Mouse (Mus musculus) embryonic fibroblast, embryonic 13.5 days (primary cell): ENCODE measurements around the gene Mcts2. TPM values are rescaled to one million over a fixed set of nuclear protein-coding genes. Genes with fewer than 3 reads are reported as not detected.
A peak's percentile ranks its signal among the peaks of the same experiment; 100 is the strongest.
"Not testable (repeated sequence)": the region's sequence is repeated elsewhere in the genome, so short reads cannot be mapped to it uniquely, and the experiment has no call there.

ENCODE experiments used
- H3K27ac ChIP-seq: 2 replicates; pipeline ENCODE4 v1.5.1; 2012; ENCODE audit warnings: low read length, control low read depth, inconsistent platforms; ENCODE audit not compliant: insufficient read depth
- H3K4me1 ChIP-seq: 2 replicates; pipeline ENCODE4 v1.6.1; 2011; ENCODE audit warnings: low read length; ENCODE audit not compliant: control insufficient read depth, insufficient read depth
- H3K4me3 ChIP-seq: 2 replicates; pipeline ENCODE4 v1.5.1; 2011; ENCODE audit warnings: mild to moderate bottlenecking, control low read depth, low read length; ENCODE audit not compliant: insufficient read depth
- CTCF ChIP-seq: IDR thresholded peaks from 2 replicates; pipeline ENCODE4 v1.5.1; 2011; ENCODE audit warnings: mild to moderate bottlenecking, control low read depth, low read length, moderate library complexity, borderline replicate concordance; ENCODE audit not compliant: insufficient read depth
- POLR2A ChIP-seq: IDR thresholded peaks from 2 replicates; pipeline ENCODE4 v1.6.1; 2011; ENCODE audit warnings: low read depth, mild to moderate bottlenecking, control low read depth, low read length, moderate library complexity
- polyA plus RNA-seq: library from polyadenylated mRNA; stranded (reverse); fragments of >200 nt; gene quantifications from 2 replicates; pipeline ENCODE4 v1.2.4, GENCODE M21; 2011; ENCODE audit warnings: low read depth; ENCODE audit not compliant: missing spikeins, insufficient read length

Mcts2 gene
- 19.4 and 24.5 TPM in 2 replicates for polyA plus RNA-seq

GRCm38 (mm10) chr2:152686806-152687267, at the start of gene Mcts2:
TSS of gene Mcts2 (plus strand) at chr2:152687035.
- H3K4me3 ChIP-seq = peak within 1 kb of the TSS; percentile 43
- H3K4me1 ChIP-seq = peaks cover 14% of the 10 kb centered on the region; the same call in 1 of the 2 replicates
- TF ChIP-seq POLR2A (peak; percentile 79), CTCF (no peak)
- H3K27ac ChIP-seq = peak within 1 kb of the TSS; percentile 51

DNA sequence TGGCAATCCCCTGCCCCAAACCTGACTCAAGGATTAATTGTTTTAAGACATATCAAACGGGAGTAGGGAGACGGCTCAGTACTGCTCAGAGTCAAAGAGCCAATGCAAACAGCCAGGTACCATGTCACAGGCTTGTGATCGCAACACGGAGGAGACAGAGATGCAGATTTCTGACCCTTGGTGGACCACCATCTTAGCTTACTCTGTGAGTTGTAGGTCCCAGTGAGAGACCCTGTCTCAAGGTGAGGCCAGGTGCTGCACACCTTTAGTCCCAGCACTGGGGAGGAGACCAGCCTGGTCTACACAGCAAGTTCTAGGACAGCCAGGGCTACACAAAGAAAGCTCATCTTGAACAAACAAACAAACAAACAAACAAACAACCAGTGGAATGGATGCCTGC, 49.5 kb upstream of the Mcts2 start:
- TF ChIP-seq POLR2A (no peak), CTCF (no peak)
- H3K27ac ChIP-seq = peak overlapping the region; percentile 27; the same call in 1 of the 2 replicates

DNA sequence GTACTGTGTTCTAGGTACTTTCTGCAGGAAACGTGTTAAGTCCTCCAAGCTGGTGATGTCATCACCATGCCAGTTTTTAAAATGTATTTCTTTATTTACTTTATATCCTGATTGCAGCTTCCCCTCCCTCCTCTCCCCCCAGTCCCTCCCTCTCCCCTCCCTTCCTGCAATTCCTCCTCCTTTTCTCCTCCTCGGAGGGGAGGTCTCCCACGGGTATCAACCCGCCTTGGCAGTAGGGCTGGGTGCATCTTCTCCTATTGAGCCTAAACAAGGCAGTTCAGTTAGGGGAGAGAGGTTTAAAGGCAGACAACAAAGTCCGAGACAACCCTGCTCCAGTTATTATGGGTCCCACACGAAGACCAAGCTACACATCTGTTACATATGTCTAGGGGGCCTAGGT, 48.0 kb upstream of the Mcts2 start:
- no peak overlapping the region for H3K27ac ChIP-seq
- no peaks in the 10 kb centered on the region for H3K4me1 ChIP-seq
- H3K4me3 ChIP-seq = no peak overlapping the region
- TF ChIP-seq POLR2A = no peak
- no peak for TF ChIP-seq CTCF

More for the DNA sequence above, 49.5 kb upstream of the Mcts2 start:
- H3K4me1 ChIP-seq = no peaks in the 10 kb centered on the region
- no peak overlapping the region for H3K4me3 ChIP-seq

- TF ChIP-seq CTCF (no peak), POLR2A (no peak)
- Histone ChIP-seq H3K27ac (no peak overlapping the region), H3K4me3 (no peak overlapping the region), H3K4me1 (no peaks in the 10 kb centered on the region)
These were observed 47.3 kb upstream of the Mcts2 start for GRCm38 (mm10) chr2:152639406-152640113.

- no peak for TF ChIP-seq CTCF
- TF ChIP-seq POLR2A = no peak
- no peaks in the 10 kb centered on the region; the same call in 1 of the 2 replicates for H3K4me1 ChIP-seq
- no peak overlapping the region for H3K4me3 ChIP-seq
- H3K27ac ChIP-seq = 0 out of 2 replicates have a peak overlapping the region, but pooled peaks have one; percentile 2
These were observed 33.8 kb upstream of the Mcts2 start for GRCm38 (mm10) chr2:152652901-152653620.

DNA sequence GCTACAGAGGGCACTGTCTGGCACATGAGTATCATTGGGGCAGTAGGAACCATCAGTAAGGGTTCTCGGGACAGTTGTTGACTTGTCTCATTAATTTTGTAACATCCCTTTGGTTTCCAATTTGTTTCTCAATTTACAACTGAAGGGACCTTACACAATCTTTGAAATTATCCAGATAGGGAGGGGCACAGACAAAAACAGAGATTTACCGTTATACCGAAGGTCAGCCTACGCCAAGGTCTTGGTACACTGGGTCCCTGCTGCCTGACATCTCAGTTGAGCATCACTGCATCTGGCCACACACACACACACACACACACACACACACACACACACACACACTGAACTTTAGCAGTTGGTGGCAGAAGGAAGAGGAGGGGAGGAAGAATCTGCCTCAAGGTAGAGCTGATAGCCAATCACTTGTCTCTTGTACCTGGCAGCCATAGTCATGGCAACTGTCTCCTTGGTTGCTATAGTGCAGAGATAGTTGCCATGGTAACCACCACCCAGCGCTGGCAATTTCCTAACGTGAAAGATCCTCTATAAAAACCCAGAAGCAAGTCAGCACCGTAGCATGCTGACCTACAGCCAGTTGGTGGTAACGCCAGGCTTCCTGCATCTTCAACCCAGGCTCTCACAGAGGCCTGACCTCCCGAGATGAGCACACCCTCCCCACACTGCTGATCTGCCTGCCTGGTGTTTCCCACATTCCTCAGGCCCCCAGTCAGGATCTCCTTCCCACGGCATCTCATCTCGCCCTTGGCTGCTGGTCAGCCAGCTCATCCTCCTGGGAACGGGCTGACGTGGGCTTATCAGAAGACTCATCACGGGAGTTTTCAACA, 32.7 kb upstream of the Mcts2 start:
- H3K4me3 ChIP-seq = no peak overlapping the region
- no peaks in the 10 kb centered on the region for H3K4me1 ChIP-seq
- TF ChIP-seq POLR2A (no peak), CTCF (no peak)
- peak overlapping the region; percentile 32; the same call in 1 of the 2 replicates for H3K27ac ChIP-seq

GRCm38 (mm10) chr2:152657398-152657797, 29.4 kb upstream of the Mcts2 start:
- TF ChIP-seq CTCF = no peak
- TF ChIP-seq POLR2A = no peak
- Histone ChIP-seq H3K27ac (no peak overlapping the region), H3K4me3 (no peak overlapping the region), H3K4me1 (no peaks in the 10 kb centered on the region)

GRCm38 (mm10) chr2:152661163-152661562, 25.7 kb upstream of the Mcts2 start:
- no peaks in the 10 kb centered on the region for H3K4me1 ChIP-seq
- no peak overlapping the region for H3K4me3 ChIP-seq
- H3K27ac ChIP-seq = no peak overlapping the region
- no peak for TF ChIP-seq POLR2A
- no peak for TF ChIP-seq CTCF

- not testable (repeated sequence) for H3K4me3 ChIP-seq, H3K27ac ChIP-seq, H3K4me1 ChIP-seq
These were observed 20.6 kb upstream of the Mcts2 start for GRCm38 (mm10) chr2:152666191-152666590.
